ENCODE assay signal across 8 mouse cellular contexts in genomic region chrX:11665077-11665974, GRCm38 (mm10).
DNase-seq lines count a peak whose midpoint lies in the region; ATAC-seq and TF ChIP-seq lines count a peak whose summit lies in the region.

No protein-coding gene starts in this region.

- H3K79me2 ChIP-seq in heart, adult 2 months (replicated peaks; ENCODE audit: control insufficient read depth, insufficient read depth, low read length): no peaks in the 10 kb centered on the region

- no peaks in the 10 kb centered on the region for H3K9me3 ChIP-seq in kidney, embryonic 14.5 days (ENCODE audit: control insufficient read depth, low read length)
- H3K9me3 ChIP-seq in megakaryocyte, embryonic 14.5 days: 0 out of 2 replicates have a peak, but pooled peaks cover 5% of the 10 kb centered on the region
- no peaks in the 10 kb centered on the region for H3K9me3 ChIP-seq in stomach, postnatal 0 days (ENCODE audit: control insufficient read depth, low read length)

- no peak for TF ChIP-seq POLR2A in bone marrow, adult 2 months (IDR thresholded peaks at IDR 0.05; ENCODE audit: borderline replicate concordance, control insufficient read depth, low read depth, low read length)
- no peak for TF ChIP-seq POLR2A in heart, adult 2 months (IDR thresholded peaks at IDR 0.05; ENCODE audit: insufficient read depth, low read depth, low read length)

- 12% methylated on average over 30 of the region's 30 CpGs for WGBS in bone marrow, adult 2 months
- WGBS in heart, adult 2 months: 22% methylated on average over 29 of the region's 30 CpGs
- WGBS in kidney, embryonic 14.5 days: 23% methylated on average over 30 of the region's 30 CpGs
- 21% methylated on average over 27 of the region's 30 CpGs for WGBS in stomach, postnatal 0 days

- TF ChIP-seq CTCF in bone marrow, adult 2 months (IDR thresholded peaks at IDR 0.05; ENCODE audit: control insufficient read depth, insufficient read depth, low read length): no peak
- TF ChIP-seq CTCF in heart, adult 2 months (IDR thresholded peaks at IDR 0.05): no peak
- TF ChIP-seq CTCF in stomach, postnatal 0 days (IDR thresholded peaks at IDR 0.05; ENCODE audit: low read depth): no peak

- H3K4me1 ChIP-seq in bone marrow, adult 2 months (ENCODE audit: control insufficient read depth, insufficient read depth, low read length): no peaks in the 10 kb centered on the region; the same call in 1 of the 2 replicates
- peaks cover 2% of the 10 kb centered on the region; the same call in 1 of the 2 replicates for H3K4me1 ChIP-seq in heart, adult 2 months (ENCODE audit: control insufficient read depth, insufficient read depth, low read length)
- H3K4me1 ChIP-seq in kidney, embryonic 14.5 days (ENCODE audit: control insufficient read depth, insufficient read depth, low read length): 0 out of 2 replicates have a peak, but pooled peaks cover 5% of the 10 kb centered on the region
- H3K4me1 ChIP-seq in megakaryocyte, embryonic 14.5 days: peaks cover 23% of the 10 kb centered on the region
- no peaks in the 10 kb centered on the region for H3K4me1 ChIP-seq in stomach, postnatal 0 days (replicated peaks; ENCODE audit: control insufficient read depth, insufficient read depth)

- H3K4me3 ChIP-seq in bone marrow, adult 2 months (replicated peaks; ENCODE audit: control insufficient read depth, low read depth, low read length): peak overlapping the region; percentile 56
- peak overlapping the region; percentile 43 for H3K4me3 ChIP-seq in heart, adult 2 months
- peak overlapping the region; percentile 36 for H3K4me3 ChIP-seq in kidney, embryonic 14.5 days (ENCODE audit: low read length)
- peak overlapping the region; percentile 91 for H3K4me3 ChIP-seq in megakaryocyte, embryonic 14.5 days (replicated peaks)
- peak overlapping the region; percentile 37 for H3K4me3 ChIP-seq in stomach, postnatal 0 days (ENCODE audit: low read depth, low read length)

- no peaks in the 10 kb centered on the region for H3K36me3 ChIP-seq in heart, adult 2 months (ENCODE audit: control insufficient read depth, insufficient read depth, low read length)
- H3K36me3 ChIP-seq in kidney, embryonic 14.5 days (ENCODE audit: control insufficient read depth, insufficient read depth, low read length): no peaks in the 10 kb centered on the region
- H3K36me3 ChIP-seq in megakaryocyte, embryonic 14.5 days (replicated peaks; ENCODE audit: low read length): no peaks in the 10 kb centered on the region
- no peaks in the 10 kb centered on the region for H3K36me3 ChIP-seq in stomach, postnatal 0 days (ENCODE audit: control insufficient read depth, insufficient read depth, low read length)

- TF ChIP-seq EP300 in heart, adult 2 months (IDR thresholded peaks at IDR 0.05; ENCODE audit: insufficient read depth, low read depth, low read length): no peak
- TF ChIP-seq EP300 in stomach, postnatal 0 days (optimal IDR thresholded peaks at IDR 0.05): no peak

- H3K27ac ChIP-seq in bone marrow, adult 2 months (ENCODE audit: control insufficient read depth, insufficient read depth, low read depth, low read length, poor library complexity): peak overlapping the region; percentile 74; the same call in 1 of the 2 replicates
- peak overlapping the region; percentile 77 for H3K27ac ChIP-seq in heart, adult 2 months
- peak overlapping the region; percentile 86 for H3K27ac ChIP-seq in kidney, embryonic 14.5 days (ENCODE audit: low read depth, low read length)
- H3K27ac ChIP-seq in stomach, postnatal 0 days (replicated peaks): peak overlapping the region; percentile 89

- DNase-seq in cerebellum, adult 9-11 months: peak; percentile 7
- no peak for DNase-seq in cerebellum, postnatal 14 days
- DNase-seq in heart, adult 2 months: peak; percentile 22 to 36
- DNase-seq in stomach, postnatal 0 days (ENCODE audit: low spot score): peak; percentile 50
- DNase-seq in urinary bladder, postnatal 10 days (ENCODE audit: low spot score): no peak

- no peak for ATAC-seq in kidney, embryonic 14.5 days (ENCODE audit: low FRiP score, low TSS enrichment)
- ATAC-seq in stomach, postnatal 0 days (ENCODE audit: low FRiP score, low TSS enrichment): peak; percentile 64

- peak overlapping the region; percentile 88 for H3K9ac ChIP-seq in heart, adult 2 months (ENCODE audit: low read depth, low read length)
- H3K9ac ChIP-seq in kidney, embryonic 14.5 days (ENCODE audit: low read depth, low read length): peak overlapping the region; percentile 60
- H3K9ac ChIP-seq in stomach, postnatal 0 days (ENCODE audit: low read length): peak overlapping the region; percentile 72

- H3K4me2 ChIP-seq in kidney, embryonic 14.5 days (replicated peaks; ENCODE audit: low read depth, low read length): peak overlapping the region; percentile 60
- peak overlapping the region; percentile 63 for H3K4me2 ChIP-seq in stomach, postnatal 0 days (replicated peaks; ENCODE audit: low read depth)

- H3K27me3 ChIP-seq in heart, adult 2 months (ENCODE audit: control insufficient read depth, insufficient read depth, low read length): no peaks in the 10 kb centered on the region
- peaks cover 3% of the 10 kb centered on the region for H3K27me3 ChIP-seq in kidney, embryonic 14.5 days (ENCODE audit: control insufficient read depth, insufficient read depth, low read length)
- H3K27me3 ChIP-seq in megakaryocyte, embryonic 14.5 days (replicated peaks): peaks cover 45% of the 10 kb centered on the region
- no peaks in the 10 kb centered on the region for H3K27me3 ChIP-seq in stomach, postnatal 0 days (ENCODE audit: control insufficient read depth, insufficient read depth, low read length)

- intact Hi-C loops in heart, adult 2 months (cut with DNase I): loop anchor here (5.0 to 10.0 kb wide), 2 partner anchors 172 to 419 kb away; no protein-coding TSS in a partner anchor

Comparison
In these comparisons a context has a peak if more than half of its experiments do, and no peak if none do; other contexts are left out.
1. DNase-seq: peak in cerebellum, adult 9-11 months (single experiment), heart, adult 2 months (2 of 2) and stomach, postnatal 0 days (single experiment); none in cerebellum, postnatal 14 days (0 of 2) and urinary bladder, postnatal 10 days (single experiment).
2. H3K4me3 ChIP-seq: peak in every context shown above with its lines; median percentile 91 in megakaryocyte, embryonic 14.5 days; 56 in bone marrow, adult 2 months; 43 in heart, adult 2 months; 37 in stomach, postnatal 0 days; 36 in kidney, embryonic 14.5 days.
3. Peak in every context shown above with its lines, with median percentiles within 50 percentile points of each other: H3K27ac ChIP-seq and H3K9ac ChIP-seq.